Mouse (Mus musculus): Measurements from ENCODE around the gene Smim23. TPM values are rescaled to one million over a fixed set of nuclear protein-coding genes. Genes with fewer than 3 reads are reported as not detected.

Smim23 gene
- polyA plus RNA-seq, 1 experiment from 2014 or later, result not detected

- H3K27ac ChIP-seq, result no peak overlapping the region
- WGBS, result 77% methylated on average over 12 of the region's 12 CpGs
- no peaks in the 10 kb centered on the region for H3K27me3 ChIP-seq (replicated peaks)
- H3K9ac ChIP-seq, result no peak overlapping the region
- no peak overlapping the region for H3K4me2 ChIP-seq (replicated peaks)
- ATAC-seq, result no peak
- no peaks in the 10 kb centered on the region for H3K36me3 ChIP-seq
- no peaks in the 10 kb centered on the region for H3K9me3 ChIP-seq
- H3K4me3 ChIP-seq (replicated peaks), result no peak overlapping the region
- H3K4me1 ChIP-seq (replicated peaks), result 0 out of 2 replicates have a peak, but pooled peaks cover 3% of the 10 kb centered on the region
These were observed 55.6 kb downstream of the Smim23 start for GRCm38 (mm10) chr11:32768642-32769343.

Other genes with a start within 250 kb of the Smim23 start
- gene Fbxw11, start 181.9 kb downstream of the Smim23 start, polyA plus RNA-seq (2015; fragmentation: Nextera tagmentation; extraction: Ambion mirVana), result 59.8 and 65.7 TPM in 2 replicates